In genomic region chr5:96997802-96998565, GRCm38 (mm10) we compare ENCODE assay signal across 8 mouse cellular contexts. TPM values are rescaled to one million over a fixed set of nuclear protein-coding genes. Genes with fewer than 3 reads are reported as not detected.
DNase-seq lines count a peak whose midpoint lies in the region; ATAC-seq and TF ChIP-seq lines count a peak whose summit lies in the region.

No protein-coding gene starts in this region.

- peak overlapping the region; percentile 100 for H3K27ac ChIP-seq in gastrocnemius, adult 2 months
- peak overlapping the region; percentile 90 for H3K27ac ChIP-seq in hindbrain, embryonic 16.5 days (ENCODE audit: low read depth, low read length)
- peak overlapping the region; percentile 99 for H3K27ac ChIP-seq in liver, embryonic 12.5 days

- no peak for TF ChIP-seq CTCF in gastrocnemius, adult 2 months (IDR thresholded peaks at IDR 0.05)

- H3K4me2 ChIP-seq in hindbrain, embryonic 16.5 days (ENCODE audit: low read length), result peak overlapping the region; percentile 85
- peak overlapping the region; percentile 70 for H3K4me2 ChIP-seq in liver, embryonic 12.5 days

- peaks cover 16% of the 10 kb centered on the region for H3K4me1 ChIP-seq in hindbrain, embryonic 16.5 days (ENCODE audit: control insufficient read depth, insufficient read depth, low read depth, low read length)
- H3K4me1 ChIP-seq in liver, embryonic 12.5 days, result peaks cover 79% of the 10 kb centered on the region

- H3K36me3 ChIP-seq in hindbrain, embryonic 16.5 days (ENCODE audit: control insufficient read depth, insufficient read depth, low read length), result no peaks in the 10 kb centered on the region
- H3K36me3 ChIP-seq in liver, embryonic 12.5 days, result peaks cover 33% of the 10 kb centered on the region

- peak overlapping the region; percentile 84 for H3K9ac ChIP-seq in hindbrain, embryonic 16.5 days (ENCODE audit: low read depth, low read length)
- H3K9ac ChIP-seq in liver, embryonic 12.5 days, result peak overlapping the region; percentile 99

- H3K9me3 ChIP-seq in hindbrain, embryonic 16.5 days (ENCODE audit: control insufficient read depth, low read length), result no peaks in the 10 kb centered on the region
- no peaks in the 10 kb centered on the region for H3K9me3 ChIP-seq in liver, embryonic 12.5 days (replicated peaks)

- no peaks in the 10 kb centered on the region for H3K27me3 ChIP-seq in hindbrain, embryonic 16.5 days (replicated peaks; ENCODE audit: control insufficient read depth, insufficient read depth, low read length)
- no peaks in the 10 kb centered on the region for H3K27me3 ChIP-seq in liver, embryonic 12.5 days (replicated peaks)

- 1% methylated on average over 53 of the region's 75 CpGs for WGBS in hindbrain, embryonic 16.5 days
- under 1% methylated on average over 74 of the region's 75 CpGs for WGBS in liver, embryonic 12.5 days (ENCODE audit: insufficient replicate concordance)

- ATAC-seq in hindbrain, embryonic 16.5 days, result peak; percentile 22
- peak; percentile 30 for ATAC-seq in liver, embryonic 12.5 days

- intact Hi-C loops in gastrocnemius, adult 2 months (cut with DNase I), result loop anchor here (5.0 kb wide), 1 partner anchor 59 kb away; no protein-coding TSS in a partner anchor

- peak overlapping the region; percentile 96 for H3K4me3 ChIP-seq in gastrocnemius, adult 2 months
- H3K4me3 ChIP-seq in hindbrain, embryonic 16.5 days (ENCODE audit: low read length), result peak overlapping the region; percentile 90
- peak overlapping the region; percentile 96 for H3K4me3 ChIP-seq in liver, embryonic 12.5 days

- peak; percentile 61 for DNase-seq in A20 (ENCODE audit: low read depth, low spot score)
- peak; percentile 54 for DNase-seq in Muller cell, postnatal 12 days (ENCODE audit: inconsistent ontology term)
- peak; percentile 59 to 65 for DNase-seq in cerebellum, postnatal 25 days
- DNase-seq in gastrocnemius, adult 2 months, result peak; percentile 78
- DNase-seq in neural tube, embryonic 10.5 days (ENCODE audit: extremely low spot score, low spot score), result peak; percentile 78
- DNase-seq in urinary bladder, adult 2 months (ENCODE audit: low spot score), result peak; percentile 62

RNA-seq across cellular contexts. Expression of gene Bmp2k, which starts 0.5 kb away (rescaled TPM):
- 10 to 100 TPM in 1 of 2 experiments, 1 to 10 TPM in 1; 9.6 to 12.9 TPM for total RNA-seq in gastrocnemius, adult 2 months (2021)
- 7.8 and 8.9 TPM in 2 replicates for polyA plus RNA-seq in hindbrain, embryonic 16.5 days (2015; fragmentation: Nextera tagmentation; extraction: Ambion mirVana)
- polyA plus RNA-seq in liver, embryonic 12.5 days (2016; fragmentation: Nextera tagmentation; extraction: Ambion mirVana), result 57.2 and 59.8 TPM in 2 replicates
- 5.6 and 7.2 TPM in 2 replicates for polyA plus RNA-seq in urinary bladder, adult 2 months (2012; rRNA removed)

Comparison
In these comparisons a context has a peak if more than half of its experiments do, and no peak if none do; other contexts are left out.
1. Peak in every context shown above with its lines: DNase-seq, ATAC-seq, H3K4me3 ChIP-seq and H3K27ac ChIP-seq.